In the genomic region with DNA sequence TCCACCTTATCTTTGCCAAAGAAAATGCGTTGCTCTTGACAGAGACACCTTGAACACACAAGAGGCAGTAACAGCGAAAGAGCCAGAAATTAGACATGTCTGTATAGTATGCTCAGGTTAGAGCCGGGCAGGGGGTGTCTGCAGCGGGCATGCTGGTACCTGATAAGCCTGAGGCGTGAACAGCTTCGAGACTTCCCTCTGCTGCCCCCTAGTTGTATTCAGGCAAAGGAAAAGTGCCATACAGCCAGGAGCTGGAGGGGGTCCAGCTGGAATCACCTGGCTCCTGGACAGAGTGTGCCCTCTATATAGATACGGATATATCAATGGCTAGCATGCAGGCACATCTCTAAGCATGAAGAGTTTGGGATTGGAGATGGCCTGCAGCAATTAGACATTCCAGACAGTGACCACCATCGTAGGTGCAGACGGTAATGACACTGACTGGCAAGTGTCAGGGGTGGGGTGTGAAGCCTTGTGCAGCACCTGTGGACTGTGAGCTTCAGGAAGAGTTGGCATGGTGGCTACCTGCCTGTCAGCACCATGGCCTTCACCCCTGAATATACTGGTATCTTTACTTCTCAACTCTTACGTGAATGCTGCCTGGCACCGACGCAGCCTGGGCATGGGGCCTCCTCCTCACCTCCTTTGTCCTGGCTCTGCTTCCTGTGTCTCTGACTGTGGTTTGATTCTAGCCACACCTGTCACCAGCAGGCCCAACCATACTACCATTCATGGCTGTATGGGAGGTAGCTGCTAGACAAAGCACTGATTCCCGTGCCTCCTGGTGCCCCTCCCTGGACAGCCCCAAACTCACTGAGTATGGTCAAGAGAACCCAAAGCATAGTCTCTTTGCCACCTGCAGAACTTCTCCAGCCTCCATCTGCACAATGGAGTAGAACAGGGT, we compare ENCODE assay signal across 9 mouse cellular contexts. TPM values are rescaled to one million over a fixed set of nuclear protein-coding genes. Genes with fewer than 3 reads are reported as not detected.
A peak's percentile ranks its signal among the peaks of the same experiment; 100 is the strongest.
DNase-seq lines count a peak whose midpoint lies in the region; ATAC-seq and TF ChIP-seq lines count a peak whose summit lies in the region.
"Had no signal": no experiment of that assay in that cellular context is flagged by ENCODE, and none has a peak within 500 bp of the region (broad histone marks: within the 10 kb centered on the region; RNA-seq: fewer than 3 reads in every experiment).

No protein-coding gene starts in this region.

- peak; percentile 28 for DNase-seq in forebrain, postnatal 0 days
- peak; percentile 35 for DNase-seq in A20 (ENCODE audit: low read depth, low spot score)
- peak; percentile 63 for DNase-seq in c-Kit-positive CD71-positive TER-119-negative erythroid progenitor cells, embryonic 14.5 days (ENCODE audit: low read depth)
- peak; percentile 68 for DNase-seq in heart, postnatal 4 days
- peak; percentile 63 for DNase-seq in lung, postnatal 25 days (ENCODE audit: low spot score)
- no peak for DNase-seq in Muller cell, postnatal 12 days (ENCODE audit: inconsistent ontology term)
- DNase-seq in urinary bladder, postnatal 10 days (ENCODE audit: low spot score): no peak

- H3K9ac ChIP-seq in forebrain, postnatal 0 days: no peak overlapping the region
- H3K9ac ChIP-seq in forebrain, embryonic 12.5 days: no peak overlapping the region
- H3K9ac ChIP-seq: neural tube, embryonic 13.5 days had no signal

- H3K27me3 ChIP-seq in forebrain, postnatal 0 days (ENCODE audit: insufficient read depth, low read length): no peaks in the 10 kb centered on the region
- 0 out of 2 replicates have a peak, but pooled peaks cover 7% of the 10 kb centered on the region for H3K27me3 ChIP-seq in forebrain, embryonic 12.5 days
- H3K27me3 ChIP-seq: neural tube, embryonic 13.5 days had no signal

- ATAC-seq in forebrain, postnatal 0 days: peak; percentile 36; the same call in 1 of the 2 replicates
- no peak for ATAC-seq in forebrain, embryonic 12.5 days (ENCODE audit: low FRiP score)

- no peak overlapping the region for H3K27ac ChIP-seq in forebrain, postnatal 0 days (ENCODE audit: low read depth, low read length)
- H3K27ac ChIP-seq in forebrain, embryonic 12.5 days: no peak overlapping the region
- H3K27ac ChIP-seq: neural tube, embryonic 13.5 days had no signal

- no peak overlapping the region for H3K4me2 ChIP-seq in forebrain, postnatal 0 days (ENCODE audit: low read depth)
- no peak overlapping the region for H3K4me2 ChIP-seq in forebrain, embryonic 12.5 days
- H3K4me2 ChIP-seq: neural tube, embryonic 13.5 days had no signal

- no peak overlapping the region for H3K4me3 ChIP-seq in forebrain, postnatal 0 days (ENCODE audit: low read depth, low read length)
- H3K4me3 ChIP-seq in forebrain, embryonic 12.5 days (replicated peaks): no peak overlapping the region
- H3K4me3 ChIP-seq: neural tube, embryonic 13.5 days had no signal

- H3K36me3 ChIP-seq in forebrain, postnatal 0 days (ENCODE audit: insufficient read depth): no peaks in the 10 kb centered on the region
- H3K36me3 ChIP-seq in forebrain, embryonic 12.5 days (replicated peaks): no peaks in the 10 kb centered on the region
- H3K36me3 ChIP-seq: neural tube, embryonic 13.5 days had no signal

- peak; percentile 53 for TF ChIP-seq CTCF in forebrain, postnatal 0 days (IDR thresholded peaks at IDR 0.05; ENCODE audit: low read depth)

- WGBS in forebrain, postnatal 0 days: 68% methylated on average over 13 of the region's 13 CpGs
- 68% methylated on average over 13 of the region's 13 CpGs for WGBS in forebrain, embryonic 12.5 days

- no peaks in the 10 kb centered on the region for H3K4me1 ChIP-seq in forebrain, postnatal 0 days (ENCODE audit: insufficient read depth)
- H3K4me1 ChIP-seq in forebrain, embryonic 12.5 days: peaks cover 25% of the 10 kb centered on the region

- no peaks in the 10 kb centered on the region for H3K9me3 ChIP-seq in forebrain, postnatal 0 days (ENCODE audit: low read length)
- no peaks in the 10 kb centered on the region for H3K9me3 ChIP-seq in forebrain, embryonic 12.5 days
- H3K9me3 ChIP-seq: neural tube, embryonic 13.5 days had no signal

RNA-seq across cellular contexts. Expression of a gene that starts 54.0 kb away (rescaled TPM):
- 9.4 and 19.3 TPM in 2 replicates for total RNA-seq in forebrain, postnatal 0 days (2014; rRNA removed)
- 1.7 and 2.1 TPM in 2 replicates for polyA plus RNA-seq in forebrain, postnatal 0 days (2015; fragmentation: Nextera tagmentation; extraction: Ambion mirVana)
- polyA plus RNA-seq in forebrain, embryonic 12.5 days (2016; fragmentation: Nextera tagmentation; extraction: Ambion mirVana): 6.7 and 7.8 TPM in 2 replicates
- 10 to 100 TPM; 39.0 to 43.2 TPM for total RNA-seq in heart, postnatal 4 days (2021)

Comparison
In these comparisons a context has a peak if more than half of its experiments do, and no peak if none do; other contexts are left out.
1. DNase-seq: peak in forebrain, postnatal 0 days (single experiment), A20 (single experiment), c-Kit-positive CD71-positive TER-119-negative erythroid progenitor cells, embryonic 14.5 days (single experiment), heart, postnatal 4 days (single experiment) and lung, postnatal 25 days (single experiment); none in Muller cell, postnatal 12 days (single experiment) and urinary bladder, postnatal 10 days (single experiment).